Mouse (Mus musculus): ENCODE results near the gene Esrrg.

GRCm38 (mm10) chr1:187900756-187901155, 292.2 kb downstream of the Esrrg start:
- TF ChIP-seq CTCF (IDR thresholded peaks at IDR 0.05 in 2 of 3, conservative IDR thresholded peaks at IDR 0.05 in 1 of 3; ENCODE audit: control insufficient read depth in 1 of 3, insufficient read depth in 1 of 3, low read depth in 2 of 3, low read length in 3 of 3, poor library complexity in 1 of 3, severe bottlenecking in 1 of 3) (no peak), TBP (IDR thresholded peaks at IDR 0.05; ENCODE audit: low read depth, low read length) (no peak), ZNF384 (IDR thresholded peaks at IDR 0.05; ENCODE audit: low read depth, low read length) (no peak), POLR2AphosphoS5 (IDR thresholded peaks at IDR 0.05; ENCODE audit: borderline replicate concordance, low read depth, low read length) (no peak), E2F4 (IDR thresholded peaks at IDR 0.05; ENCODE audit: borderline replicate concordance, low read depth, low read length) (no peak), MXI1 (IDR thresholded peaks at IDR 0.05; ENCODE audit: low read depth, low read length) (no peak), UBTF (IDR thresholded peaks at IDR 0.05; ENCODE audit: borderline replicate concordance, insufficient read depth, low read depth, low read length) (no peak)
